13 mouse cellular contexts compared by ENCODE assay signal in the genomic region with DNA sequence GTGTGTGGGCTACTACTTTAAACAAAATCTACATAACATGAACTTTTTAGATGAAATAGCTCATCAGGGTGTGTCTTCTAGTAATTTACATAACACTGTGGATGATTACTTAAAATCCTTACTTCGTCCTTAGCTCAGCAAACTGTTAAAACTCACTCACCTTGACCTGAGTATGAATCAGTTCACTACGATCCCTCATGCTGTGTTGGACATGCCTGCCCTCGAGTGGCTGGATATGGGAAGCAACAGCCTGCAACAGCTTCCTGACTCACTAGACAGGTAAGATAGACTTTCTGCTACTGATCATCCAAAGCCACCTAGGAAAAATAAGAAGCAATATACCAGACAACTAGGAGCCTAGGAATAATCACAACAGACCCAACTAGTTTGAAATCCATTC. TPM values are rescaled to one million over a fixed set of nuclear protein-coding genes. Genes with fewer than 3 reads are reported as not detected.
DNase-seq lines count a peak whose midpoint lies in the region; ATAC-seq and TF ChIP-seq lines count a peak whose summit lies in the region.
"Had no signal": no experiment of that assay in that cellular context is flagged by ENCODE, and none has a peak within 500 bp of the region (broad histone marks: within the 10 kb centered on the region; RNA-seq: fewer than 3 reads in every experiment).

No protein-coding gene starts in this region.

- CTCF ChIA-PET in Patski (lab: Charles Lee) = interaction anchor here (0.9 to 2.3 kb wide), 10 partner anchors 9 to 250 kb away, joined by 3 to 10 read pairs (median 4); partner anchors contain the start of genes Dbt, Lrrc39 and Rtca

- H3K9me3 ChIP-seq in lung, embryonic 14.5 days (ENCODE audit: low read depth, low read length) = no peaks in the 10 kb centered on the region
- H3K9me3 ChIP-seq: heart, embryonic 12.5 days; limb, embryonic 12.5 days had no signal

- no peak overlapping the region for H3K27ac ChIP-seq in lung, embryonic 14.5 days (ENCODE audit: low read depth)
- H3K27ac ChIP-seq: limb, embryonic 12.5 days had no signal

- in situ Hi-C loops in Patski (cut with MboI; ENCODE audit: low pct_unique_long_range_greater_than_20kb) = loop anchor here (5.0 kb wide), 2 partner anchors 65 to 245 kb away; partner anchors contain the start of gene Dbt

- POLR2A ChIA-PET in Patski (lab: Charles Lee) = interaction anchor here (1.2 kb wide), 1 partner anchor 12 kb away, joined by 3 read pairs; no protein-coding TSS in a partner anchor

- H3K9ac ChIP-seq in lung, embryonic 14.5 days = no peak overlapping the region
- H3K9ac ChIP-seq: heart, embryonic 12.5 days; limb, embryonic 12.5 days had no signal

- no peaks in the 10 kb centered on the region for H3K4me1 ChIP-seq in lung, embryonic 14.5 days (ENCODE audit: insufficient read depth)
- H3K4me1 ChIP-seq: heart, embryonic 12.5 days; limb, embryonic 12.5 days had no signal

- ATAC-seq in frontal cortex, adult (ENCODE audit: low TSS enrichment) = 0 out of 2 replicates have a peak, but pooled peaks have one; percentile 31
- no peak for ATAC-seq in lung, embryonic 14.5 days (ENCODE audit: insufficient read depth)
- ATAC-seq in Patski = no peak
- ATAC-seq: intestine, embryonic 16.5 days had no signal

- H3K4me3 ChIP-seq in lung, embryonic 14.5 days (ENCODE audit: low read depth, low read length) = no peak overlapping the region
- H3K4me3 ChIP-seq: heart, embryonic 12.5 days; limb, embryonic 12.5 days had no signal

- H3K36me3 ChIP-seq in lung, embryonic 14.5 days (ENCODE audit: insufficient read depth) = peaks cover 27% of the 10 kb centered on the region

- no peaks in the 10 kb centered on the region for H3K27me3 ChIP-seq in lung, embryonic 14.5 days (ENCODE audit: insufficient read depth, low read length)
- H3K27me3 ChIP-seq in Patski = no peaks in the 10 kb centered on the region
- H3K27me3 ChIP-seq: heart, embryonic 12.5 days; limb, embryonic 12.5 days had no signal

- no peak for DNase-seq in frontal cortex, postnatal 14 days (ENCODE audit: low spot score in 2 of 2)
- DNase-seq in lung, embryonic 14.5 days = peak; percentile 14
- DNase-seq in lung, postnatal 4 days = no peak
- no peak for DNase-seq in Patski (ENCODE audit: low read depth, low spot score)
- peak; percentile 22 to 35 for DNase-seq in kidney, postnatal 4 days
- DNase-seq in retina, embryonic 14.5 days (ENCODE audit: low spot score) = no peak
- DNase-seq in cerebellum, adult 11-12 months = no peak
- DNase-seq: cerebellum, adult 11 months had no signal

- no peak overlapping the region for H3K4me2 ChIP-seq in lung, embryonic 14.5 days
- H3K4me2 ChIP-seq: heart, embryonic 12.5 days; limb, embryonic 12.5 days; midbrain, embryonic 11.5 days had no signal

- TF ChIP-seq CTCF in lung, embryonic 14.5 days (IDR thresholded peaks at IDR 0.05; ENCODE audit: low read depth) = peak; percentile 46
- peak; percentile 73 for TF ChIP-seq CTCF in Patski (IDR thresholded peaks at IDR 0.05)

- WGBS in lung, embryonic 14.5 days = 56% methylated on average over 3 of the region's 3 CpGs

RNA-seq across cellular contexts. Expression of gene Lrrc39, which starts 14.5 kb away (rescaled TPM):
- 0.22 and 0.96 TPM in 2 replicates for polyA plus RNA-seq in lung, embryonic 14.5 days (2014; fragmentation: Nextera tagmentation; extraction: Ambion mirVana)
- polyA plus RNA-seq in Patski (2021) = 0.26 TPM

RNA-seq across cellular contexts. Expression of gene Sass6, which starts 17.5 kb away (rescaled TPM):
- 30.5 and 30.6 TPM in 2 replicates for polyA plus RNA-seq in lung, embryonic 14.5 days (2014; fragmentation: Nextera tagmentation; extraction: Ambion mirVana)
- 11.7 TPM for polyA plus RNA-seq in Patski (2021)

RNA-seq across cellular contexts. Expression of gene Trmt13, which starts 37.1 kb away (rescaled TPM):
- 24.8 and 25.4 TPM in 2 replicates for polyA plus RNA-seq in lung, embryonic 14.5 days (2014; fragmentation: Nextera tagmentation; extraction: Ambion mirVana)
- polyA plus RNA-seq in Patski (2021) = 26.4 TPM

Comparison
In these comparisons a context has a peak if more than half of its experiments do, and no peak if none do; other contexts are left out.
1. DNase-seq: peak in lung, embryonic 14.5 days (single experiment) and kidney, postnatal 4 days (2 of 2); none in frontal cortex, postnatal 14 days (0 of 2), lung, postnatal 4 days (0 of 2), Patski (single experiment), retina, embryonic 14.5 days (single experiment) and cerebellum, adult 11-12 months (single experiment).